Mouse (Mus musculus): Measurements from ENCODE around the gene Zfp316.

Gene Zfp316

DNA sequence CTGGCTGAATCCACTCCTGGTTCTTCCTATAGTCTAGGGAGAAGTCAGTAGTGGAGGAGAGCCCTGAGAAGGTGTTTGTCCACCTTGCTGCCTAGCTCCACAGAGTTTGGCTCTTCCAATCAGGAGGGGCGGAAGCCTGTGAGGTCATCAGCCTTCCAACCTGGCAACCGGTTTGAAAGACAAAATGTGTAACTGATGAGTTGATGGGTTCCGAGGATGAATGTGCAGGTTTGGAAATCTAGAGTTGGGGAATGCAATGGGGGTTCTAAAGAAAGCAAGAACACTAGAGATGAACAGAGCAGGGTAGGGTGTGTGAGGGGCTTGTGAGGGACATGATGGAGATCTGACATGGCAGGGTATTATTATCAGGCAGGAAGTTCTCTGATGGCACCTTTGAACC lies 43.0 kb downstream of the Zfp316 start, which contains the start of gene Spdye4a:
TSS of gene Spdye4a (minus strand) at position 101 of the 400 bp plus-strand sequence.
- no peak for DNase-seq (ENCODE audit: low read depth, low spot score)

DNA sequence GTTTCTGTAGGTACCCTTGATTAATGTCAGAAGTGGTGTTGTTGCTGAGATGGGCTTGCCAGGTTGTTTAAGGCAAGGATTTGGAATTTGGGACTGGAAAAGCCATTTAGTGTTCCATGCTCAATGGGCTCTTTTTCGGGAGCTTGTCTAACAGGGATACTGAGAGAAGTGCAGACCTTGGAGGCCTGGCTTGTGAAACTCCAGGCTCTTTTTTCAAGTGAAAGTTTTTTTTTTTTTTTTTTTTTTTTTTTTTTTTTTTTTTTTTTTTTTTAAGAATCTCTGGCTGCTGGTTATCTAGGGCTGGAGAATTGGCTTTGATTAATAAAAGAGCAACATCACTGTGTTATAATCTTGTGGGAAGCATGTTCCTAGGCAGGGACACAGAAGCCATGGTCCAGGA lies 47.5 kb downstream of the Zfp316 start:
- DNase-seq (ENCODE audit: low read depth, low spot score), result no peak

DNA sequence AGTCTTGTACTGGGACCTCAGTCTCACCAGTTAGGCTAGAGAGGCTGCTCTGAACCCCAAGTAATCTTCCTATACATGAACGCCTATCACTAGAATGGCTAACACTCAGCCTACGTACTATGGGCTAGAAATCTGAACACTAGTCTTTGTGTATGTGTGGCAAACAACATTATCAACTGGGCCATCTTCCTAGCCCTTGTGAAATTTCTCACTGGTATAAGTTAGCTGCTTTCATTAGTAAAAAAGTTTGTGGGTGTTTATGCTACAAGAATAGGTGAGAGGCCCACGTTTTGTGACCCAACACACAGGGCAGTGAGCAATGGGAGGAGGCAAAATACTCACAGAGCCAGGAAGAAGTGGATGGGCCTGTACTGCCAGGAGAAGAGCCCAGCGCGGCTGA lies 48.8 kb downstream of the Zfp316 start:
- DNase-seq (ENCODE audit: low read depth, low spot score), result no peak

- no peak for DNase-seq (ENCODE audit: low read depth, low spot score)
Measured at GRCm38 (mm10) chr5:143213832-143214231, 56.0 kb downstream of the Zfp316 start.

GRCm38 (mm10) chr5:143205015-143205414 lies 64.8 kb downstream of the Zfp316 start:
- DNase-seq (ENCODE audit: low read depth, low spot score), result peak; percentile 27

Data from ZHBTc4 (cell line).